Comparison of ENCODE assay signal across 10 mouse cellular contexts in the genomic region with DNA sequence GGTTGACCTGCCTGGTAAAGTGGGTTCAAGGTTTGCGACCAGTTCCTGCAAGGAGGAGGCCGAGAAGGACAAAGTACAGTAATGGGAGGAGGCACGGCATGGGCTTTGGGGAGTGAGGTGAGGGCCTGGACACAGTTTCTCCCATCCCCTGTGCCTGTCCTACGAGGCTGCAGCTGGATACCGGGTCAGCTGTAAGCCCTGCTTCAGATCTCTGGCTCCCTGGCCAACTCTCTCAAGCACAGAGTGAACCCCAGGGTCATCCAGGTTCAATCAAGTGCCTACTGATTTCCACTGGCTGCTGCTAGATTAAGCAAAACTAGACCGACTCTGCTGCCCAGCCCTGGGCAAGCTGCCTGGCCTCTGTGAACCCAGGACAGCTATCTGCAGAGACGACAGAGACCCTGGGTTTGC. TPM values are rescaled to one million over a fixed set of nuclear protein-coding genes. Genes with fewer than 3 reads are reported as not detected.
A peak's percentile ranks its signal among the peaks of the same experiment; 100 is the strongest.
DNase-seq lines count a peak whose midpoint lies in the region; ATAC-seq and TF ChIP-seq lines count a peak whose summit lies in the region.
"Had no signal": no experiment of that assay in that cellular context is flagged by ENCODE, and none has a peak within 500 bp of the region (broad histone marks: within the 10 kb centered on the region; RNA-seq: fewer than 3 reads in every experiment).

No protein-coding gene starts in this region.

- no peaks in the 10 kb centered on the region for H3K36me3 ChIP-seq in liver, embryonic 12.5 days
- no peaks in the 10 kb centered on the region for H3K36me3 ChIP-seq in liver, embryonic 11.5 days (ENCODE audit: control insufficient read depth, insufficient read depth, low read length)
- no peaks in the 10 kb centered on the region for H3K36me3 ChIP-seq in forebrain, embryonic 14.5 days (ENCODE audit: control insufficient read depth, insufficient read depth, low read length)
- no peaks in the 10 kb centered on the region for H3K36me3 ChIP-seq in hindbrain, postnatal 0 days (ENCODE audit: insufficient read depth, low read length)
- no peaks in the 10 kb centered on the region for H3K36me3 ChIP-seq in midbrain, embryonic 14.5 days (ENCODE audit: control insufficient read depth, insufficient read depth, low read length)
- H3K36me3 ChIP-seq: lung, embryonic 15.5 days had no signal

- no peak overlapping the region for H3K4me3 ChIP-seq in liver, embryonic 12.5 days
- H3K4me3 ChIP-seq in liver, embryonic 11.5 days (ENCODE audit: low read depth, low read length) = no peak overlapping the region
- H3K4me3 ChIP-seq in forebrain, embryonic 14.5 days (ENCODE audit: low read depth, low read length) = no peak overlapping the region
- no peak overlapping the region for H3K4me3 ChIP-seq in hindbrain, postnatal 0 days (ENCODE audit: low read length)
- H3K4me3 ChIP-seq in midbrain, embryonic 14.5 days (replicated peaks; ENCODE audit: low read depth, low read length) = no peak overlapping the region
- H3K4me3 ChIP-seq: lung, embryonic 15.5 days had no signal

- 0 out of 2 replicates have a peak overlapping the region, but pooled peaks have one; percentile 1 for H3K4me2 ChIP-seq in liver, embryonic 12.5 days
- H3K4me2 ChIP-seq in liver, embryonic 11.5 days = no peak overlapping the region
- 0 out of 2 replicates have a peak overlapping the region, but pooled peaks have one; percentile 79 for H3K4me2 ChIP-seq in forebrain, embryonic 14.5 days (ENCODE audit: low read length)
- peak overlapping the region; percentile 74; the same call in 1 of the 2 replicates for H3K4me2 ChIP-seq in hindbrain, postnatal 0 days (ENCODE audit: low read depth, low read length)
- H3K4me2 ChIP-seq in midbrain, embryonic 14.5 days (ENCODE audit: low read length) = peak overlapping the region; percentile 78

- H3K9me3 ChIP-seq in liver, embryonic 12.5 days (replicated peaks) = no peaks in the 10 kb centered on the region
- H3K9me3 ChIP-seq in liver, embryonic 11.5 days (ENCODE audit: control insufficient read depth, low read length) = no peaks in the 10 kb centered on the region
- no peaks in the 10 kb centered on the region for H3K9me3 ChIP-seq in forebrain, embryonic 14.5 days (replicated peaks; ENCODE audit: control insufficient read depth, low read length)
- no peaks in the 10 kb centered on the region for H3K9me3 ChIP-seq in hindbrain, postnatal 0 days (ENCODE audit: low read length)
- H3K9me3 ChIP-seq in midbrain, embryonic 14.5 days (ENCODE audit: control insufficient read depth, low read length) = no peaks in the 10 kb centered on the region
- H3K9me3 ChIP-seq: lung, embryonic 15.5 days had no signal

- H3K4me1 ChIP-seq in liver, embryonic 12.5 days = peaks cover 71% of the 10 kb centered on the region
- peaks cover 42% of the 10 kb centered on the region for H3K4me1 ChIP-seq in liver, embryonic 11.5 days (replicated peaks; ENCODE audit: control insufficient read depth, insufficient read depth, low read length)
- peaks cover 68% of the 10 kb centered on the region for H3K4me1 ChIP-seq in forebrain, embryonic 14.5 days (ENCODE audit: control insufficient read depth, insufficient read depth, low read length)
- peaks cover 57% of the 10 kb centered on the region for H3K4me1 ChIP-seq in hindbrain, postnatal 0 days (ENCODE audit: insufficient read depth, low read length)
- peaks cover 76% of the 10 kb centered on the region for H3K4me1 ChIP-seq in midbrain, embryonic 14.5 days (ENCODE audit: control insufficient read depth, insufficient read depth, low read length)

- H3K9ac ChIP-seq in liver, embryonic 12.5 days = no peak overlapping the region
- H3K9ac ChIP-seq in liver, embryonic 11.5 days (ENCODE audit: low read depth, low read length) = no peak overlapping the region
- H3K9ac ChIP-seq in forebrain, embryonic 14.5 days (ENCODE audit: low read length) = peak overlapping the region; percentile 25; the same call in 1 of the 2 replicates
- H3K9ac ChIP-seq in hindbrain, postnatal 0 days (replicated peaks; ENCODE audit: low read length) = no peak overlapping the region
- H3K9ac ChIP-seq in midbrain, embryonic 14.5 days (replicated peaks; ENCODE audit: low read length) = no peak overlapping the region; the same call in 1 of the 2 replicates
- H3K9ac ChIP-seq: lung, embryonic 15.5 days had no signal

- no peak overlapping the region for H3K27ac ChIP-seq in liver, embryonic 12.5 days
- H3K27ac ChIP-seq in liver, embryonic 11.5 days (ENCODE audit: low read depth, low read length) = no peak overlapping the region
- H3K27ac ChIP-seq in forebrain, embryonic 14.5 days (ENCODE audit: low read depth, low read length) = no peak overlapping the region
- H3K27ac ChIP-seq in hindbrain, postnatal 0 days = no peak overlapping the region
- H3K27ac ChIP-seq in midbrain, embryonic 14.5 days (replicated peaks; ENCODE audit: low read depth, low read length) = no peak overlapping the region

- no peak for DNase-seq in liver, embryonic 11.5 days (ENCODE audit: low spot score)
- no peak for DNase-seq in forebrain, embryonic 14.5 days (ENCODE audit: low spot score)
- DNase-seq in hindbrain, postnatal 0 days (ENCODE audit: low spot score) = no peak
- no peak for DNase-seq in midbrain, embryonic 14.5 days
- no peak for DNase-seq in thymus, postnatal 25 days
- no peak for DNase-seq in left cerebral cortex, adult 11 months (ENCODE audit: low spot score)
- no peak for DNase-seq in gastrocnemius, postnatal 4 days (ENCODE audit: low spot score in 2 of 2)

- ATAC-seq in liver, embryonic 12.5 days = no peak
- ATAC-seq in liver, embryonic 11.5 days (replicated peaks; ENCODE audit: low FRiP score) = no peak
- ATAC-seq in forebrain, embryonic 14.5 days = no peak
- ATAC-seq in hindbrain, postnatal 0 days = no peak
- ATAC-seq in midbrain, embryonic 14.5 days (ENCODE audit: low FRiP score, low TSS enrichment) = no peak

- peaks cover 95% of the 10 kb centered on the region for H3K27me3 ChIP-seq in liver, embryonic 12.5 days (replicated peaks)
- peaks cover 30% of the 10 kb centered on the region for H3K27me3 ChIP-seq in liver, embryonic 11.5 days (replicated peaks; ENCODE audit: control insufficient read depth, insufficient read depth, low read length)
- no peaks in the 10 kb centered on the region for H3K27me3 ChIP-seq in forebrain, embryonic 14.5 days (replicated peaks; ENCODE audit: control insufficient read depth, insufficient read depth, low read length)
- H3K27me3 ChIP-seq in hindbrain, postnatal 0 days (ENCODE audit: insufficient read depth, low read length) = no peaks in the 10 kb centered on the region
- H3K27me3 ChIP-seq in midbrain, embryonic 14.5 days (ENCODE audit: control insufficient read depth, insufficient read depth, low read length) = no peaks in the 10 kb centered on the region
- H3K27me3 ChIP-seq: lung, embryonic 15.5 days had no signal

- 59% methylated on average over 7 of the region's 7 CpGs for WGBS in liver, embryonic 12.5 days (ENCODE audit: insufficient replicate concordance)
- WGBS in liver, embryonic 11.5 days = 64% methylated on average over 7 of the region's 7 CpGs
- 87% methylated on average over 7 of the region's 7 CpGs for WGBS in forebrain, embryonic 14.5 days
- WGBS in hindbrain, postnatal 0 days = 68% methylated on average over 7 of the region's 7 CpGs
- 72% methylated on average over 7 of the region's 7 CpGs for WGBS in midbrain, embryonic 14.5 days

- no peak for TF ChIP-seq CTCF in hindbrain, postnatal 0 days (IDR thresholded peaks at IDR 0.05; ENCODE audit: low read depth)

RNA-seq across cellular contexts. Expression of a gene that starts 3.3 kb away (rescaled TPM):
- polyA plus RNA-seq in liver, embryonic 12.5 days (2016; fragmentation: Nextera tagmentation; extraction: Ambion mirVana) = 9.5 and 10.3 TPM in 2 replicates
- 26.1 and 27.8 TPM in 2 replicates for polyA plus RNA-seq in liver, embryonic 11.5 days (2014; fragmentation: Nextera tagmentation; extraction: Ambion mirVana)
- 41.2 and 44.2 TPM in 2 replicates for polyA plus RNA-seq in forebrain, embryonic 14.5 days (2014; fragmentation: Nextera tagmentation; extraction: Ambion mirVana)
- 93.6 and 100 TPM in 2 replicates for total RNA-seq in hindbrain, postnatal 0 days (2014; rRNA removed)
- polyA plus RNA-seq in hindbrain, postnatal 0 days (2015; fragmentation: Nextera tagmentation; extraction: Ambion mirVana) = 42.6 and 48.8 TPM in 2 replicates
- polyA plus RNA-seq in midbrain, embryonic 14.5 days (2014; fragmentation: Nextera tagmentation; extraction: Ambion mirVana) = 43.7 and 52.7 TPM in 2 replicates
- total RNA-seq in gastrocnemius, postnatal 4 days (2021) = 10 to 100 TPM; 35.1 to 36.5 TPM
- total RNA-seq: common myeloid progenitor, adult 5-6 weeks had no signal

RNA-seq across cellular contexts. Expression of a gene that starts 49.5 kb away (rescaled TPM):
- not detected in 2 replicates for polyA plus RNA-seq in liver, embryonic 12.5 days (2016; fragmentation: Nextera tagmentation; extraction: Ambion mirVana)
- polyA plus RNA-seq in liver, embryonic 11.5 days (2014; fragmentation: Nextera tagmentation; extraction: Ambion mirVana) = not detected in 2 replicates
- not detected in 2 replicates for polyA plus RNA-seq in forebrain, embryonic 14.5 days (2014; fragmentation: Nextera tagmentation; extraction: Ambion mirVana)
- not detected in 2 replicates for total RNA-seq in hindbrain, postnatal 0 days (2014; rRNA removed)
- not detected in 2 replicates for polyA plus RNA-seq in hindbrain, postnatal 0 days (2015; fragmentation: Nextera tagmentation; extraction: Ambion mirVana)
- polyA plus RNA-seq in midbrain, embryonic 14.5 days (2014; fragmentation: Nextera tagmentation; extraction: Ambion mirVana) = not detected in 2 replicates
- under 1 TPM in 1 of 2 experiments, not detected in 1; 0.32 TPM for total RNA-seq in gastrocnemius, postnatal 4 days (2021)
- total RNA-seq: common myeloid progenitor, adult 5-6 weeks had no signal
